Mouse (Mus musculus): ENCODE measurements around the gene Spag8.
A peak's percentile ranks its signal among the peaks of the same experiment; 100 is the strongest.

The Spag8 gene

DNA sequence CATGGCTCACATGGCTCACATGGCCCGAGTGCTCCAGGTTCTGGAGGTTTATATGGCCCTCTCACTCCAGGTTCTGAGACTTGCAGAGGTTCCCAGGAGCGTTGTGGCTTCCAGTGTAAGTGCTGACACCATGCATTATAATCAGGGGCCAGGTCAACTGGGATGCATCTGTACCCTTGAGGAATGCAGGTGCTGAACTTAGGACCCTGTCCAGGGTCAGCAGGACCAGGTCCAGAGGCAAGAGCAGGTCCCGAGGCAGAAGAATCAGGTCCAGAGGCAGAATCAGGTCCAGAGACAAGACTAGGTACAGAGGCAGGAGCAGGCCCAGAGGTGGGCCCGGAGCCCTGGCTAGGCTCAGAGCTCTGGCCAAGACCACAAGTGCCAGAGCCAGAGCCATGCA lies 668 bp downstream of the Spag8 start:
- DNase-seq (ENCODE audit: low spot score in 2 of 2): no peak

DNA sequence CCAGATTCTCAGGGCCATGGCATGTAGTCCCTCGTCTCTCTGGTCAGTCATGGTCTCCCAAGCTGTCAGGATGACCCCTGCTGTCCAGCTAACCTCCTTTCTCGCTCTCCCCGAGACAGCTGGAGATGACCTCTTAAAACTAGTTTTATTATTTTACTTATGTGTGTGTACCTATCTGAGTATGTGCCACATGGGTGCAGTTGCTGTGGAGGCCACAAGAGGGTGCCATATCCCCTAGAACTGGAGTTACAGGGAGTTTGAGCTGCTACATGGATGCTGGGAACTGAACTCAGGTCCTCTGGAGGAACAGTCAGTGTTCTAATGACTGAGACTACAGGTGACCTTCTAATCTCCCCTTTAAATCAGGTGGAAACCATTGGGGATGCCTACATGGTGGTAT lies 3.6 kb downstream of the Spag8 start:
- no peak for DNase-seq (ENCODE audit: low spot score in 2 of 2)

DNA sequence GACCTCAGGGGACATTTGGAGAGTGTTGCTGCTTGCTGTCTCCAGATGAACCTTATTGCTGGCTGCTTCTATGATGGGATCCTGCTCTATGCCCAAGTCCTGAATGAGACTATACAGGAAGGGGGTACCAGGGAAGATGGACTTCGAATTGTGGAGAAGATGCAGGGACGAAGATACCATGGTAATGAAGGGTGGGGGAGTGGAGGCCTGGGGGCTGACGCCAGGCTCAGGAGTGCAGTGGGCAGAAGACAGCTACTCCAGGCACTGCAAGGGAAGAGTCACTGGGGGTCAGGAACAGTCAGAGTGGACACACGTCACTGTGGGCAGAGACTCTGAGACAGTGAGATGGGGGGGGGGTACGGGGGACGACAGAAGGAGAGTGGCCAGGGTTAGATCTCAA lies 12.9 kb downstream of the Spag8 start:
- no peak for DNase-seq (ENCODE audit: low spot score in 2 of 2)

DNA sequence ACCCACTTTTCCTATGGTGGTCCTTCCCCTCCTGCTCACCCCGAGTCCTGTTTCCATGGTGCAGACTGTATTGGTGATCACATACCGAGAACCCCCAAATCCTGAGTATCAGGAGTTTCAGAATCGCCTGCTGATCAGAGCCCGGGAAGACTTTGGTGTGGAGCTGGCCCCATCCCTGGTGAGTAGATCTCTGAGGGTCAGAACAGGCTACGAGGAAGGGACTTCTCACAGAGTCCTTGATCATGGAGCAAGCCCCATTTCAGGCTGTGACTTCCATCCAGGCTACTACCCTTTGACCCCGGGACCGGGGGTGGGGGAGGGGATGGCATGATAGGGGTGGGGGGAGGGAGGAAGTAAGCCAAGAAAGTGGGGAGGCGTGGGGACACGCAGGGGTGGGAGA lies 13.3 kb downstream of the Spag8 start:
- DNase-seq (ENCODE audit: low spot score in 2 of 2): no peak

DNA sequence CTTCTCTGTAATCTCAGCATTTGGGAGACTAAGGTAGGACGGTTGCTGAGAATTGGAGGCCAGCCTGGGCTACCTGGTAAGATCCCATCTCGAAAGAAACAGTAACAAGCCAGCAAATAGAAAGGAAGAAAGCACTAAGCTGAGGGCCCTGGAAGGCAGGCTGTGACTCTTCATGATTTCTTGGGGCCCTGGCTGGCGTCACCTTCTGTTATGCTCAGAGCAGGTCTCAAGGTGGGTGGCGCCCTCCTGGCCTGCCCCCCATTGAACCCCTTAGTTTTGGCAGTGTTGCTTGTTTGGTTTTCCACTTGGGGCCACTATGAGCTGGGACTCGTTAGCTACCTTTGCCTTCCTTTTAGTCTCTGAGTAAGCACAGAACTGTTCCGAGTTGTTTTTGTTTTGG lies 16.6 kb downstream of the Spag8 start:
- DNase-seq (ENCODE audit: low spot score in 2 of 2): no peak

DNA sequence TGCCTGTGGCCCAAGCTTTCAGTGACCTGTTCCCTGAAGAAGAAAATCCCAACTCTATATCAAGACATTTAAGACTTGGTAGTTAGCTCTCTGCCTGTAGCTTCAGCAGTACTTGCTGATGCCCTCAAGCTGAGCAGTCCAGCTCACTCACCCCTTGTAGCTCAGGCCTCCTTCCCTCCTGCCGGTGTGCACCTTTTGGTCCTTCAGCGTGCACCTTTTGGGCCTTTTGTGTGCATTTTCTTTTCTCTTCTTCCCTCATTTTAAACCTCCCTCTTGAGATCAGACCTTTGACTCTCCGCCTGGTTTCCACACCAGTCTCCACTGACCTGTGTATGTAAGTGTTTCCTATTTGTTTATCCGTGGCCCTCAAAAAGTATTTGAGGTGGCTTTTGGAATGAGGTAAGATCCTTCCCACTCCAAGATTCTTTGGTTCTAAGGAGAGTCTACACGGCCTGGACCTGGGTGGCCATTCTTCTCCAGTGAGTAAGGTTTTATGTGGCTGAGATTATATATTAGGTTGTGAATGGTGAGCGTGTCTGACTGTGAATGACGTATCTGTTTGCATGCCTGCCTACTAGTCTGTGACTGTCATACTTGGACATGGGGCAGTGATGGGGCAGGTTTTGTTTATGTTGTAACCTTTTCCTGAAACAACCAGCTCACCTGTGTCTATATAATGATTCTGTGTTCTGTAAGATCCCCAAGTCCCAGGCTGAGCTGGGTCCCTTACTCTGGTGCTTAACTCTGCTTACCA lies 18.6 kb downstream of the Spag8 start:
- no peak for DNase-seq (ENCODE audit: low spot score in 2 of 2)

DNA sequence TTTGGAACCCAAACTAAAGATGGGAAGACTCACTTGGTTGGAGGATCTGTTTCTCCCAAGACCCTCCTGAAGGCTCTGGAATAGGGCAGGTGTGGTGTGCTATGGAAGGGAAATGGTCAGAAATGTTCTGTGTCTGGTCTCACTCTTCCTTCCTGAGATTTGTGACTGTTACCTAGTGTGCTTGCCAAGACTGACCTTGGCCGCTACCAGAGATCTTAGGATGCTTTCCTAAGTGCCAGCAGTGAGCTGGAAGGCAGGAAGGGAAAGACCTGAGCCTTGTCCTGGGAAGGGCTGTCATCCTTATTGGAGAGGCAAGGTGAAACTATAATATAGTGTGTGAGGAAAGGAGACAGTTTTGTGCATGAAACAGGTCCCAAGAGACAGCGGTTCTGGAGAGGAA lies 19.7 kb downstream of the Spag8 start:
- no peak for DNase-seq (ENCODE audit: low spot score in 2 of 2)

DNA sequence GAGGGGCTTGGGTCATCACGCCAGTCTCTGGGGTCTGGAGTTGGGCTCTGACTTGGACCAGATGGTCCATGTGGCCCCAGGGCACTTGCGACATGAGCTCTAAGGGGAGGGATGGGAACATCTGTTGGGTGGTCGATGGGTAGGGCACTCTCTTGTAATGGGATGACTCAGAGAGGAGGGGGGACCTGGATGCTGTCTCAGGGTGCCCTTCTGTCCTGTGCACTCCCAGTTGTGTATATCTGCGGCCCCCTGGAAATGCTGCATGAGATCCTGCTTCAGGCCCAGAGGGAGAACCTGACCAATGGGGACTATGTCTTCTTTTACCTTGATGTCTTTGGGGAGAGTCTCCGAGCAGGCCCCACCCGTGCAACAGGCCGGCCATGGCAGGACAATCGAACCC lies 20.1 kb downstream of the Spag8 start:
- DNase-seq (ENCODE audit: low spot score in 2 of 2): no peak

DNA sequence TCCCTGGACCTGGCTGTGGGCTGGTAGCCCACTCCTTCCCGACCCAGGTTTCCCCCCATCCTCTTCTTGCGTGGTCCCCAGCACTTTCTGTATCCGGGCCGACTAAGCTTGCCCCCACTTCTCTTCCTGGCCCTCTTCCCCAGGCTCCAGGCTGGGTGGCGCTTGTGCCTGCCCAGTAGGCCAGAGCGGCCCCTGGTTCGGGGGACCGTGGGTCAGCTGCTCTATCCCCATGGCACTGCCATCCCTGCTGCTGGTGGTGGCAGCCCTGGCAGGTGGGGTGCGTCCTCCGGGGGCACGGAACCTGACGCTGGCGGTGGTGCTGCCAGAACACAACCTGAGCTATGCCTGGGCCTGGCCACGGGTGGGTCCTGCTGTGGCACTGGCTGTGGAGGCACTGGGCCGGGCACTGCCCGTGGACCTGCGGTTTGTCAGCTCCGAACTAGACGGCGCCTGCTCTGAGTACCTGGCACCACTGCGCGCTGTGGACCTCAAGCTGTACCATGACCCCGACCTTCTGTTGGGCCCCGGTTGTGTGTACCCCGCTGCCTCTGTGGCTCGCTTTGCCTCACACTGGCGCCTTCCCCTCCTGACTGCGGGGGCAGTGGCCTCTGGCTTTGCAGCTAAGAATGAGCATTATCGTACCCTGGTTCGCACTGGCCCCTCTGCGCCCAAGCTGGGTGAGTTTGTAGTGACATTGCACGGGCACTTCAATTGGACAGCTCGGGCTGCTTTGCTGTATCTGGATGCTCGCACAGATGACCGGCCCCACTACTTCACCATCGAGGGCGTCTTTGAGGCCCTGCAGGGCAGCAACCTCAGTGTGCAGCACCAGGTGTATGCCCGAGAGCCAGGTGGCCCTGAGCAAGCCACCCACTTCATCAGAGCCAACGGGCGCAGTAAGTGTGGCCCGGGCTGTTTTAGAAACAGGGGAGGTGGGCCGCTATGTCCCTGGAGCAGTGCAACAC lies 21.2 kb downstream of the Spag8 start:
- DNase-seq (ENCODE audit: low spot score in 2 of 2): no peak

DNA sequence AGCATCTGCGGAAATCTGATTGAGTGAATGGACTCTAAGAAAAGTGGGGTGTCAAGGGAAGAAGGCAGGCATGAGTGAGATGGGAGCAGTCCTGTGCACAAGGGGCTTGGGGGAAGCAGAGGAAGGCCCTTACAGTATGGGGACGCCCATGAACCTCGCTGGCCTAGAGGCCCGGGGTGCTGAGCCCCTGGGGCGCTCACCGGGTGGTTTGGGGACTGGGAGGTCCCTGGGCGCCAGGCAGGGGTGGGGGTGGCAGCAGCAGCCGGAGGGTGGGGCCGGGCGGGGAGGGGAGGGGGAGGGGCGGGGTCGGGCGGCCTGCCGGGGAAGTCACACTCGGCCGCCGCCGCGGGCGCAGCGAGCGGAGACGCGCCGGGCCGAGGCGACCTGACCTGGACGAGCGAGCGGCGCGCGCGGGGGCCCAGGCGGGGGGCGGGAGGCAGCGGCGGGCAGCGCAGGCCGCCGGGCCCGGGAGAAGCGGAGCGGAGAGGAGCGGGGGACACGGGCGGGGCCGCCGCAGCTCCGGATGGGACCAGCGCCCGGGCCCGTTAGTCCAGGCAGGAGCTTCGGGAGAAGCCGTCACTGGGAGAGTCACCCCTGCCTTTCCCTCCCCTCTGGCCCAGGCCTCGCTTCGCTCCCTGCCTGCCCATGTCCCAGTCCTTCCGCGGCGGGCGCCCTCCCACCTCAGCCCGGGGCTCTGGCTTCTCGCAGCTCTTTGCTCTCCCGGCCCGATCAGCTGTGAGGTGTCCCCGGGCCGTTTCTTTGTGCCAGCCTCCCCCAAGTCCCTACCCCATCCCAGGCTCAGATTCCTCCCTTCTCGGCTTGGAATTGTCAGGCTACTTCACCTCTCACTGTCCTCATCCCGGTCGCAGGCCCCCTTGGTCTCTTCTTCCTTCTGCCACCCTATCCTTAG lies 22.1 kb downstream of the Spag8 start, which contains the start of gene Npr2:
Gene Npr2 (plus strand): TSS at position 890 of the 910 bp plus-strand sequence.
- DNase-seq (ENCODE audit: low spot score in 2 of 2): no peak

DNA sequence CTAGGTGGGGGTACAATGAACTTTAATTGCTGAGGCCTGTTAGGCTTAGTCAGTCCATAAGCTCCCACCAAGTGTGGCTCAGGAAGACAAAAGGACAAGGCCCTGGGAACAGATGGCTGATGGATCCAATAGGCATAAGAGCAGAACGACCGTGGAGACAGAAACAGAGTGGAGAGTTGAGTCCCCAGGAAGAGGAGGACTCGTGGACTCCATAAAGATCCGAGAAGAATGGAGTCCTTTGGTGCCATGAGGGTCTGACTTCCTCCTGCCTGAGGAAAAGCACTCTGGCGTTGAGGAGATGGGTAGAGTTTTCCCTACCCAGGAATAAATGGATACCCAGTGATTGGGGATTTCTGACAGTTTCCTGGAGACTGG lies 22.7 kb downstream of the Spag8 start:
- DNase-seq (ENCODE audit: low spot score in 2 of 2): no peak

DNA sequence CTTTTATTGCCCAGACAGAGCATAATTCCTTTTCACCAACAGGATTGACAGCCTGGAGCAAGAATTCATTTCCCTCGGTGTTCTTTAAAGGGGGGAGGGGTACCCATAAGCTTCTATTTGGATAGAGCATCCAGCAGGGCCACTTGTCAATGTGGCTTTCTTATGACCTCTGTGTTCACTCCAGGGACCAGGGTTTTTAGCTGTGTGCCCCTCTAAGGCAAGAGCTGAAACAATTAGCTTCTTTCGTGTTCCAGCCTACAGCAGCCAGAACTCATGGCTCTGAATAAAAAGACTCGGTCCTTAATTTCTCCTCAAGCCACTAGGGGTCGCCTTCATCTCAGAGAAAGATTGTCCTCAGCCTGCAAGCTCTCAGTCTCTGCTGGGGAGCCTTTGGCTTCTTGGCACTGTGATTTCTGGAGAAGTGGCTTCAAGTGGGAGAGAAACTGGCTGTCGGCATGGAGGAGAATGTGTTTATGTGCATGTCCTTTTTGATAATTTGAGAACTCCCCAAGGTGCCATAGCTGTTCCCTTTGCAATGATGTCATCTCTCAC lies 23.3 kb downstream of the Spag8 start:
- peak; percentile 57 to 75 for DNase-seq (ENCODE audit: low spot score in 2 of 2)

DNA sequence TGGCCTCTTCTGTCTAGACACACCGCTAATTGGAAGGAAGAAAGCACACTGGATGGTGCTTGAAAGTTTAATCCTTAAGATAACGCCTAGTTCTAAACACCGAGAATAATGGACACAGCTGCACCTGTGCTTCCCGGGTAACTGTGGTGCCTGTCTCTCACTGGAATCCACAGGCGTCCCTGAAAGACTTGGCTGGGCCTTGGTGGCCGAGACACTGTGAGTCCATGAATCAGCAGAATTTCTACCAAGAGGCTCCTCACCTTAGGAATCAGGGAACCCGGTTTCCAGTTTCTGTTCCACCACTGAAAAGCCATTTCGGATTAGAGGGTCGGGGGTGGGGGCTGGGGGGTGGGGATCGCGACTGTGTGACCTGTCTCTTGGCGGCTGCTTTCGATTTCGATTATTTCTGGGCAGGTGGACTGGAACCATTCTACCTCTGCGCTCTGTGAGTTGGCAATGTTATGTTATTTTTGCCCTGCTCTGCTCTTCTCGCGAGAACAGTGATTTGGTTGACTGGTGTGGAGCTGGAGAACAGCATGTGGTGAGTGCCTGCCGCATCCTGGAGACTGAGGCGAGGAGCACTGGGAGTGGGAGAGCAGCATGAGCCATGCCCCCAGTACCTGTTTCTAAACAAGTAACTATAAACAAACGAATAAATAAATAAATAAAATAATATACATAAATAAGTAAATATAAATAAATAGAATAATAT lies 24.1 kb downstream of the Spag8 start:
- DNase-seq (ENCODE audit: low spot score in 2 of 2): no peak

DNA sequence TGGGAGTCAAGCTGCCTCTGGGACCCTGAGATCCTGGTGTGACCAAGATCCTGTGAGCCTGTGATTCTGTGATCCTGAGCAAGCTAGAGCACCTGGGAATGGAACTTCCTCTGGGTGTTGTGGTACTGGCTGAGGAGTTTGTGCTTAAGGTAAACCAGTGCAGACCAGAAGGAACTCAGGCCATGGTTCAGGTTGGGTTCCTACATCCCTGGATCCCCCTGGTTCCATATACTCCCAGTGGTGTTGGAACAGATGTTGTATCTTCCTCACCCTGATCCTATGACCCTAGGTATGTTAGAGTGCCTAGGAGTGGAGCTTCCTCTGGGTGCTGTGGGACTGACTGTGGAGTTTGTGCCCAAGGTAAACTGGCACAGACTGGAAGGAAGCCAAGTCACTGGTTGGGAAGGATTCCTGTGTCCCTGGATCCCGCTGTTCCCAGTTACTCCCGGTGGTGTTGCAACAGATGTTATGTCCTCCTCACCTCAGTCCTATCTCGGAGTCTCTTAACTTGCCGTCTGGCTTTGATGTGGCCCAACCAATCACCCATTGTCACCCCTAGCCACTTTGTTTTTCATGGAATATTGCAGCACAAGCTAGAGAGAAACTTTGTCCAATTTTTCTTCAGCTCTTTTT lies 33.1 kb downstream of the Spag8 start:
- DNase-seq (ENCODE audit: low spot score in 2 of 2): no peak

DNA sequence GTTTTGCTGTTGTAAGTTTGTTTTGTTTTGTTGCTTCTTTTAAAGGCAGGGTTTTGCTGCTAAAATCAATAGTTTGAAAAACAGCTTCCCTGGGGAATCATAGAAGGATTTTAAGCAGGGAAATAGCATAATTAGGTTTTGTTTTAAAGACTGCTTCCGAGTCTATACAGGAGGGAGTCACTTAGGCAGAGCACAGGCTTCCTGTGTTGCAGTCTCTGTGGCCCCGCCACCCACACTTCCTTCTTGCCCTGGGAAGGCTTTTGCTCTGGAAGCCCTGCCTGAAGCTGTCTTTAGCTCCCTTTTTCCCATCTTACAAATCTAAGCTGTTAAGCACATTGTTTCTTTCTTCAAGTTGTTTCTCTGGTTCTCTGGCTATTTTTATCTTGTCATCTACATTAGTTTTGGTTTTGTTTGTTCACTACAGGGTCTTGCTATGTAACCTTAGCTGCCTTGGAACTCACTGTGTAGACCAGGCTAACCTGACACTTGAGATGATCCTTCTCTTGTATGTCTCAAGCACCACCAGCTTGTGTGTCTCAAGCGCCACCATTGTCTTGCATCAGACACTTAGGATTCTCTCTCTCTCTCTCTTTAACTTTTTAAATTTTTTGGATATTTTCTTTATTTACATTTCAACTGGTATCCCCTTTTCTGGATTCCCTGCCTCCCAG lies 40.2 kb downstream of the Spag8 start:
- peak in 1 of 2 experiments; percentile 18 for DNase-seq (ENCODE audit: low spot score in 2 of 2)

DNA sequence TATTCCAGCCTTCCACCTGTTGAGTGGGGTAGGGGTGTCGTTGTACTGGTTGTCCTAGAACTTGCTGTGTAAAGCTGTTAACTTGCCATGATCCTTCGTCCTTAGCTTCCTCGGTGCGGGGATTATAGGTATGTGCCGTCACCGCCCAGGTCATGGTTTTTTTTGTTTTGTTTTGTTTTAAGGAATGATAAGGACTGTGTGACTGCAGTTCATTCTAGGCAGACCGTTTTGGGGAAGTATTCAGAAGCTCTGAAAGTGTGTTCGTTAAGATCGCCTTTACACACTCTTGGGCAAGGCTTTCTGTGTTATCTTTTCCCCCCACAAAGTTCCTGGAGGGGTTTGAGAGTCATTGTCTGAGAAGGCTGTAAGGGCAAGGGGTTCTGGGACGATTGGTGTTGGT lies 40.9 kb downstream of the Spag8 start:
- DNase-seq (ENCODE audit: low spot score in 2 of 2): no peak

DNA sequence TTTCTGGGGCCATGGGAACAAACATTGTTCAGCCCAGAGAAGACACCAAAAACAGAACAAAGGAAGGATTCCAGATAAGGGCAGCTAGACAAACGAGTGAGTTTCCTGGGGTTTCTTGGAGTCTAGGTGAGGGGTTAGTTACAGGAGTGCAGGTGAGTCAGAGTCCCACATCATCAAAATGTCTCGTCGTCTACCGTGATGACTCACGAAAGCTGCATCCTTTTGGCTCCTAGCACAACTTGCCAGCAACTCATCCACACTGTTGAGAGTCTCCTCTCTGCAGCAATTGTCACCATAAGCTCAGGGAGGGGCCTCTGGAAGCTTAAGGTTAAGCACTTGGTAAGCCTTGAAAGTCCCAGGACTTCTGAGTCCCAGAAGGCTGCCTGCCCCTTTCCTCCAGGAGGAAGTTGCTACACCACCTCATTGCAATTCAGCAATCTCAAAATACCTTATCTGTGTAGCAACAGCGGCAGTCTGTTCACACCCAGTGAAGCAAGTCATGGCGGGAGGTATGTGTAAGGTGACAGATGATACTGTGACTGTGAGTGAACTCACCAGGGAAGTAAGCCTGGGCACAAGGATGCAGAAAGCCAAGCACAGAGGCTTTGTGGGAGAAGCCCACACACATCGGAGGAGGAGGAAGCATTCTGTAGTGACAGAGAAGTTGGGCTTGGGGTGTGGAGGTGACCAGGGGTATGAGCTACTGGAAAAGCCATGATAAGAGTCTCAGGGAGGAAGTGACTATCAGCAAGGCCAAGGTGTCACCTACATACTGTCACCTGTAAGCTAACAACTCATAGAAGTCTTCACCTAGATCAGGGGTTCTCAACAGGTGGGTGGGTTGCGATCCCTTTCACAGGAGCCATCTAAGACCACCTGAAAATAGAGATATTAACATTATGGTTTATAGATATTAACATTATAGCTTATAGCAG lies 48.4 kb downstream of the Spag8 start:
- no peak for DNase-seq (ENCODE audit: low spot score in 2 of 2)

DNA sequence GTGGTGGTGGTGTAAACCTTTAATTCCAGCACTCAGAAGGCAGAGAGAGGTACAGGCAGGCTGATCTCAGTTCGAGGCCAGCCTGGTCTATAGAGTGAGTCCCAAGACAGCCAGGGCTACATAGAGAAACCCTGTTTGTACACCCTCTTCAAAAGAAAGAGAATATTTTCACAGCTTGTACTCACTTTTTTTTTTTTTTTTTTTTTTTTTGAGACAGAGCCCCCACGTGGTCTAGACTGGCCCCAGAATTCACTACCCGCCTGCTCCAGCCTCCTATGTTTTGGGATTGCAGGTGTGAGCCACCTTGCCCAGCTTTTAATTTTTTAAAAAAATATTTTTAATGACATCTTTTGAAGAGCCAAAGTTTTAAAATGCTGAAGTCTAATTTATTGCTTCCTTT lies 49.3 kb downstream of the Spag8 start:
- no peak for DNase-seq (ENCODE audit: low spot score in 2 of 2)

All from natural killer cell, adult 2 months (primary cell).